Mouse (Mus musculus) lung, adult 2 months (tissue): ENCODE data around the gene Pakap.

Experiments
- CTCF ChIP-seq: fragments of 200-500 bp; IDR thresholded peaks from 2 replicates; pipeline ENCODE4 v1.5.1; 2011; ENCODE audit warnings: mild to moderate bottlenecking, low read length, control low read depth; ENCODE audit not compliant: insufficient read depth
- POLR2A ChIP-seq: fragments of 200-500 bp; IDR thresholded peaks from 2 replicates; pipeline ENCODE4 v1.6.1; 2011; ENCODE audit warnings: low read depth, mild to moderate bottlenecking, control low read depth, low read length, borderline replicate concordance; ENCODE audit errors: extremely low read depth

- TF ChIP-seq CTCF (no peak), POLR2A (no peak)
These were observed 327.9 kb downstream of the Pakap start for GRCm38 (mm10) chr4:57895902-57896301.
